Mouse (Mus musculus) limb, embryonic 11.5 days (tissue): ENCODE results near the gene Ccdc60. TPM values are rescaled to one million over a fixed set of nuclear protein-coding genes. Genes with fewer than 3 reads are reported as not detected.
"Not testable (repeated sequence)": the region's sequence is repeated elsewhere in the genome, so short reads cannot be mapped to it uniquely, and the experiment has no call there.

Experiments
- ATAC-seq: fragments of 200-750 bp; cut with Nextera tagmentation; 2 replicates; pipeline ENCODE4 v1.8.0; 2017; ENCODE audit warnings: low read depth; ENCODE audit not compliant: insufficient number of reproducible peaks, low FRiP score, low TSS enrichment
- DNase-seq: peaks from one replicate; pipeline ENCODE4 v3.0.0-alpha.2; 2015; ENCODE audit warnings: low spot score
- H3K27ac ChIP-seq: fragments of 300-500 bp; sonication (generic); replicated peaks from 2 replicates; pipeline ENCODE4 v1.5.1; 2014; ENCODE audit warnings: low read depth, mild to moderate bottlenecking, low read length
- H3K27me3 ChIP-seq: fragments of 300-500 bp; sonication (generic); 2 replicates; pipeline ENCODE4 v1.6.1; 2014; ENCODE audit warnings: mild to moderate bottlenecking, low read length, mixed read lengths; ENCODE audit not compliant: control insufficient read depth, insufficient read depth
- H3K36me3 ChIP-seq: fragments of 300-500 bp; sonication (generic); 2 replicates; pipeline ENCODE4 v1.6.1; 2014; ENCODE audit warnings: mild to moderate bottlenecking, low read length, moderate library complexity, mixed read lengths; ENCODE audit not compliant: control insufficient read depth, insufficient read depth
- H3K4me1 ChIP-seq: fragments of 300-500 bp; sonication (generic); 2 replicates; pipeline ENCODE4 v1.6.1; 2014; ENCODE audit warnings: low read length, mixed read lengths; ENCODE audit not compliant: control insufficient read depth, insufficient read depth
- H3K4me2 ChIP-seq: fragments of 300-500 bp; sonication (generic); 2 replicates; pipeline ENCODE4 v1.6.1; 2014; ENCODE audit warnings: low read depth, mild to moderate bottlenecking, moderate library complexity; ENCODE audit not compliant: severe bottlenecking
- H3K4me3 ChIP-seq: fragments of 300-500 bp; sonication (generic); 2 replicates; pipeline ENCODE4 v1.5.1; 2014; ENCODE audit warnings: low read depth, low read length
- H3K9ac ChIP-seq: fragments of 300-500 bp; sonication (generic); 2 replicates; pipeline ENCODE4 v1.6.1; 2014; ENCODE audit warnings: mild to moderate bottlenecking, low read length
- H3K9me3 ChIP-seq: fragments of 300-500 bp; sonication (generic); 2 replicates; pipeline ENCODE4 v1.6.1; 2016; ENCODE audit warnings: low read length; ENCODE audit not compliant: control insufficient read depth
- WGBS: fragments of 180-500 bp; shearing (Covaris S2); extraction: QIAGEN DNeasy Blood & Tissue Kit; methylation state at CpG from one replicate; pipeline ENCODE4 v1.1.7; 2014; 5-methylcytosine and 5-hydroxymethylcytosine counted together
- polyA plus RNA-seq: library from polyadenylated mRNA; unstranded; fragments of >200 nt; fragmentation: Nextera tagmentation; extraction: Ambion mirVana; gene quantifications from 2 replicates; pipeline ENCODE4 v1.2.1, GENCODE M21; 2014

The Ccdc60 gene
- polyA plus RNA-seq, 1 experiment from 2014 or later = 1.5 TPM

DNA sequence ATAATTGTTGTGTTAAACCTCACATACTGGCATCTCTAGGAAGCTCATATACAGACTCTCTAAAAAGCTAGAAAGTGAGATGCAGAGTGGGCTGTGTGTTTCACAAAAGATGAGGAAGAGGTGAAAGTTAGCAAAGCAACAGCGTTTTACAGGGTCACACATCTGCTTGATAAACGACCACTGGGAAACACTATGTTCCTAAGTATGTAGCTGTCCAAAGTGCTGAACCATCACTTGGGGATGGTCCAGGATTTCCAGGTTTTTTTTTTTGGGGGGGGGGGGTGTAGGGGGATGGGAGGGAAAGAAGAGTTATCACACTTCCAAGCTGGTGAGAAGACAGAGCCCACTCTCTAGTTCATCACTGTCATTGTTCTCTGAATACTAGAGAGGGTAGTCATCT is 134.0 kb downstream of the Ccdc60 start:
- WGBS = 17% methylated on average over 2 of the region's 2 CpGs

DNA sequence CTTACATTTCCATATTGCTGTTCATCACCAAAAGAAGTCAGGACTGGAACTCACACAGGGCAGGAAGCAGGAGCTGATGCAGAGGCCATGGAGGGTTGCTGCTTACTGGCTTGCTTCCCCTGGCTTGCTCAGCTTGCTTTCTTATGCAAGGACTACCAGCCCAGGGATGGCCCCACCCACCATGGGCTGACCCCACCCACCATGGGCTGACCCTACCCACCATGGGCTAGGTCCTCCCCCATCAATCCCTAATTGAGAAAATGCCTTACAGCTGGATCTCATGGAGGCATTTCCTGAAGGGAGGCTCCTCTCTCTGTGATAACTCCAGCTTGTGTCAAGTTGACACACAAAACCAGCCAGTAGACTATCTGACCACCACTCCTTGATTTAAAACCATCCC is 142.3 kb downstream of the Ccdc60 start:
- ATAC-seq, H3K27me3 ChIP-seq: not testable (repeated sequence)

More for the DNA sequence above, 134.0 kb downstream of the Ccdc60 start:
- Histone ChIP-seq H3K9me3 (no peaks in the 10 kb centered on the region), H3K9ac (no peak overlapping the region), H3K27me3 (no peaks in the 10 kb centered on the region), H3K4me3 (no peak overlapping the region), H3K4me2 (no peak overlapping the region), H3K36me3 (no peaks in the 10 kb centered on the region), H3K4me1 (no peaks in the 10 kb centered on the region), H3K27ac (no peak overlapping the region)
- DNase-seq = no peak
- ATAC-seq = no peak

DNA sequence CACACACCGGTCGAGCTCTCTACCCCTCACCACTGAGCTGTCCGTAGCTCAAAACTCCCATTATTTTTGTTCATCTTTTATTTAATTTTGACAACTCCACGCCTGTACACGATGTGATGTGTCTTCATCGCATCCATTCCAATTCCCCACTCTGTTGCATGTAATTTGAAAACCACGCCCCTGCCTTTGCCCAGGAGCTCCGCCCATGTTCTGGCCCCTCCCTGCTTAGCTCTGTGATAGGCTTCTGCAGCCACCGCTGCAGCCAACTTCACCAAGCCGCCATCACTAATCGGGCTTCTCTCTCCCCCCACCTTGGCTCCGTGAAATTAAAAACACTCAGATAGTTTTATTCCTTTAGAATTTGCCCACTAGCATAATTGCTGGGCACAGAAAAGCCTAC is 144.1 kb downstream of the Ccdc60 start:
- Histone ChIP-seq H3K36me3 (no peaks in the 10 kb centered on the region), H3K4me1 (no peaks in the 10 kb centered on the region), H3K4me3 (no peak overlapping the region), H3K9me3 (no peaks in the 10 kb centered on the region), H3K4me2 (no peak overlapping the region), H3K27me3 (no peaks in the 10 kb centered on the region), H3K27ac (no peak overlapping the region), H3K9ac (no peak overlapping the region)
- ATAC-seq = no peak
- 64% methylated on average over 12 of the region's 12 CpGs for WGBS
- DNase-seq = no peak

More for the DNA sequence above, 142.3 kb downstream of the Ccdc60 start:
- H3K4me2 ChIP-seq, H3K27ac ChIP-seq, H3K4me1 ChIP-seq, H3K9ac ChIP-seq, H3K36me3 ChIP-seq, H3K9me3 ChIP-seq, H3K4me3 ChIP-seq, DNase-seq: not testable (repeated sequence)

DNA sequence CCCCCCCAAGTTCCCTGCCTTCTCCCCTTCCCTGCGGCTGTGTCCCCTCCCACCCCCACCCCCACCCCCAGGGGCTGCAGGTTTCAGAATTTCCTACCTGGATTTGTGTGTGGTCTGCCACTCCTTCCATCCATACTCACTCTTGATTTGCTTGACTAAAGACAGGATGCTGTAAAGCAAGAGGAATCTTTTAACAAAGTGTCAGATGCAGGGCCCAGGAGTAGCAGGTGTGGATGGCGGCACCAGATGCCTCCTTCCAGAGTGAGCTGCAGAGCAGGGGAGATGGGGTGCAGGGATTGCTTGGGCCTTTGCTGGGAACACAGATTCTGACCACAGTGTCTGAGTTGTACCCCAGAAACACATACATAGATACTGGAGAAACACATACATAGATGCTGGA is 148.1 kb downstream of the Ccdc60 start:
- Histone ChIP-seq H3K9me3 (no peaks in the 10 kb centered on the region), H3K4me3 (no peak overlapping the region), H3K4me1 (no peaks in the 10 kb centered on the region), H3K9ac (no peak overlapping the region), H3K4me2 (no peak overlapping the region), H3K36me3 (no peaks in the 10 kb centered on the region), H3K27me3 (no peaks in the 10 kb centered on the region), H3K27ac (no peak overlapping the region)
- 14% methylated on average over 1 of the region's 2 CpGs for WGBS
- ATAC-seq (no peak), DNase-seq (no peak)

DNA sequence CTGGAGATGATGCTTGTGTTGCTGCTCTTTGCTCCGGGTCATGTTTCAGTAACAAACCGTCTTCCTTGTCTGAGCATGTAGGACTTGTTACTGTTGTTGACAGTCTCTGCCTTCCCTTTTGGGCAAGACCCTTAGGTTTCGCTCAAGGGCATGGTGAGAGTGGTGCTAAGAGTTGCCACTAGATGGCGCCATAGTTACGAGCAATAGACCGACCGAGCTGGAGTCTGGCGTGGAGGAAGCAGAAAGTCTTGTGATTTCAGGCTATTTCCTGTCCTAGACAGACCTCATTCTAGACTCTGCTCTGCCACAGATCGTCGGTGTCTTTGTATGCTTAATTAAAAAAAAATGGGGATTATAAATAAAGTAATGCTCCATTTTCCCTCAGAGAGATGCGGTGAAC is 165.4 kb downstream of the Ccdc60 start:
- Histone ChIP-seq H3K4me1 (no peaks in the 10 kb centered on the region), H3K27me3 (no peaks in the 10 kb centered on the region), H3K9ac (no peak overlapping the region), H3K36me3 (no peaks in the 10 kb centered on the region), H3K4me2 (no peak overlapping the region), H3K9me3 (no peaks in the 10 kb centered on the region), H3K27ac (no peak overlapping the region), H3K4me3 (no peak overlapping the region)
- DNase-seq = peak; percentile 90
- 9% methylated on average over 11 of the region's 11 CpGs for WGBS
- ATAC-seq = 0 out of 2 replicates have a peak, but pooled peaks have one; percentile 60

DNA sequence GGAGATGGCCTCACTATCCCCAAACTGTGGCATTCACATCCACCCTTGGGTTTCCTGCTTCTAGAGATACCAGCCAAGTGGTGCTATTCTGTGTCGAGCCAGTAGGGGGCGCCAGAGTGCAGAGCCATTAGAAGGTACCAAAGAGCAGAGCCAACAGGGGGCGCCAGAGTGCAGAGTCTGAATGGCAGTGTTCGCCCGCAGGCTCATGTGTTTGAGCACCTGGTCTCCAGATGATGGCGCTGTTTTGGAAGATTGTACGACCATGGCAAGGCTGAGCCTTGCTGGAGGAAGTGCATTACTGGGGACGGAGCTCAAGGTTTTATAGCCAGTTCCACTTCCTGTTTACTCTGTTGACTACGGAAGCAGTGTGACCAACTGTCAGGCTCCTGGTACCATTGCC is 172.2 kb downstream of the Ccdc60 start:
- DNase-seq (peak; percentile 72), ATAC-seq (no peak)
- Histone ChIP-seq H3K27me3 (no peaks in the 10 kb centered on the region), H3K4me1 (no peaks in the 10 kb centered on the region), H3K9ac (no peak overlapping the region), H3K9me3 (no peaks in the 10 kb centered on the region), H3K27ac (no peak overlapping the region), H3K4me3 (no peak overlapping the region), H3K4me2 (no peak overlapping the region), H3K36me3 (no peaks in the 10 kb centered on the region)
- WGBS = 48% methylated on average over 9 of the region's 9 CpGs

DNA sequence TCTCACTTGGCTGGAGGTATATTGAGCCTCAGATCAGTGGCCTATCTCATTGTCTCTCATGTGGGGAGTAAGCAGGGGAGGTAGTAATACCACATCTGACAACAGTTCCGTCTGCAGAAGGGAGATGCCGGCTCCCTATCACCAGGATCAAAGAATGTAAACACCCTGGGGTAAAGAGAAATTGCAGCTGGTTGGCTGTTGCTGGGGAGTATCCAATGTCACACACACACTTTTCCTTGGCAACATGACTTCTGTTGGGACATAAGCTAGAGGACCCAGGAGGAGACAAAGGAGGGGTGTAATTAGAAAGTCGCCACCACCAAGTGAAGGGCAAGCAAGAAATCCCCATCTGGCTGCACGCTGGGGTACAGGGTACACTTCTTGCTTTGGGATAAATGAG is 172.7 kb downstream of the Ccdc60 start:
- no peak overlapping the region for H3K9ac ChIP-seq
- ATAC-seq (no peak), DNase-seq (no peak)
- no peaks in the 10 kb centered on the region for H3K36me3 ChIP-seq
- H3K4me3 ChIP-seq = no peak overlapping the region
- no peak overlapping the region for H3K27ac ChIP-seq
- H3K27me3 ChIP-seq = no peaks in the 10 kb centered on the region
- no peaks in the 10 kb centered on the region for H3K4me1 ChIP-seq
- no peaks in the 10 kb centered on the region for H3K9me3 ChIP-seq
- H3K4me2 ChIP-seq = no peak overlapping the region
- WGBS = 52% methylated on average over 4 of the region's 4 CpGs

DNA sequence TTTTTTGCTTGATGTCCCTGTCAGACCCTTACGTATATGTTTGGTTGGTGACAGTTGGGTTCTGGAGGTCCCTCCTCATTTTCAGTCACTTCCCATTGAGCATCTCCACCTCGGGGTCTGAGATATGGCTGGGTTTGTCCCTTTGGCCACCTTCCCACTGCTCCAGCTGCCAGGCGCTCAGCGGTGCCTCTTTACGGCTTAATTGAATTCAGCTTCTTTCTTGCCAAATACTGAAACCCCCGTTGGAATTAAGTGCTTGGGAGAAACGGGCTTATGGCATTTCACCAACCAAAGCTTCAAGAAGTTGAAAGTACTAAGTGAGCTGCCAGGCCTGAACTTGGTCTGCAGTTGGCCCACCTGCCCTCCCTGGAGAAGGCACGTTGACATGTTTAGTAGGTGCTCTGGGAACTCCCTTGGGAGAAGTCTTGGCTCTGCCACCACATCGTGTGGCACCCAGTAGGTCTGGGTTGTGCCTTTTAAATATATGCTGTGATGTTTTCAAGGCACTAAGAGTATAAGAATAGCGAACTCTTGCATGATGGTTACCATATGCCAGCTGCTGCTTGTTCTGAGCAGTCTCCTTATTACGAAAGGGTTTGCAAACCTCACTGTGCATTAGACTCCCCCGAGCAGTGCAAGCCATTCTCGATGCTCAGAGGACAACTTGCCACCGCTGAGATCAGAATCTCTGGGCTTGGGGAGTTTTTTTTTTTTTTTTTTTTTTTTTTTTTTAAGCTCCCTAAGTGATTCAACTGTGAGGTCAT is 173.5 kb downstream of the Ccdc60 start:
- ATAC-seq = no peak
- H3K4me2 ChIP-seq = no peak overlapping the region
- H3K27me3 ChIP-seq = no peaks in the 10 kb centered on the region
- no peak overlapping the region for H3K4me3 ChIP-seq
- 63% methylated on average over 14 of the region's 14 CpGs for WGBS
- H3K27ac ChIP-seq = no peak overlapping the region
- DNase-seq = no peak
- no peaks in the 10 kb centered on the region for H3K9me3 ChIP-seq
- H3K4me1 ChIP-seq = no peaks in the 10 kb centered on the region
- no peak overlapping the region for H3K9ac ChIP-seq
- H3K36me3 ChIP-seq = no peaks in the 10 kb centered on the region

DNA sequence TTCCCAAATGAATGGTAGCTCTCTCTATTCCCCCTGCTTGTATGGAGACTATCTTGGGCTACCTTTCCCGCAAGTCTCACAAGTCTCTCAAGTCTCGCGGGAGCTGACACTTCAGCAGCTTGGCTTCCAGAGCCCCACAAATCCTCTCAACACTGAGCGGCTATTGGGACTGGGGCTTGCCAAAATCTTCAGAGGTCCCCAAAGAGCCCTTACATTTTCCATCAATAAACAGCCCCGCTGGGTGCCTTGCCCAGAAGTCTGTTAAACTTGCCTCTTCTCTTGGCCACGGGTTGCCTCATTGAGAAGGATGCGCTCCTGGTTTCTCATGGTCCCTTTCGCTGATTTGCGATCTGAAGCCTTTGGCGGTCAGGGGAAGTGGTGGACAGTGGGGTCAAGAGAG is 180.1 kb downstream of the Ccdc60 start:
- ATAC-seq (no peak), DNase-seq (no peak)
- H3K9ac ChIP-seq = no peak overlapping the region
- H3K27ac ChIP-seq = no peak overlapping the region
- H3K36me3 ChIP-seq = no peaks in the 10 kb centered on the region
- no peaks in the 10 kb centered on the region for H3K27me3 ChIP-seq
- 92% methylated on average over 10 of the region's 10 CpGs for WGBS
- no peaks in the 10 kb centered on the region for H3K9me3 ChIP-seq
- no peak overlapping the region for H3K4me3 ChIP-seq
- no peak overlapping the region for H3K4me2 ChIP-seq
- H3K4me1 ChIP-seq = no peaks in the 10 kb centered on the region
